15 mouse cellular contexts compared by ENCODE assay signal in genomic region chr5:118217410-118217809, GRCm38 (mm10). TPM values are rescaled to one million over a fixed set of nuclear protein-coding genes. Genes with fewer than 3 reads are reported as not detected.
DNase-seq lines count a peak whose midpoint lies in the region; ATAC-seq and TF ChIP-seq lines count a peak whose summit lies in the region.
"Had no signal": no experiment of that assay in that cellular context is flagged by ENCODE, and none has a peak within 500 bp of the region (broad histone marks: within the 10 kb centered on the region; RNA-seq: fewer than 3 reads in every experiment).

No protein-coding gene starts in this region.

- H3K4me1 ChIP-seq in heart, embryonic 10.5 days = peaks cover 17% of the 10 kb centered on the region
- H3K4me1 ChIP-seq in midbrain, embryonic 10.5 days = peaks cover 18% of the 10 kb centered on the region
- H3K4me1 ChIP-seq in midbrain, postnatal 0 days (ENCODE audit: insufficient read depth, low read length) = peaks cover 6% of the 10 kb centered on the region; the same call in 1 of the 2 replicates

- H3K36me3 ChIP-seq in heart, embryonic 10.5 days = 0 out of 2 replicates have a peak, but pooled peaks cover 3% of the 10 kb centered on the region
- peaks cover 29% of the 10 kb centered on the region for H3K36me3 ChIP-seq in midbrain, embryonic 10.5 days
- H3K36me3 ChIP-seq in midbrain, postnatal 0 days (ENCODE audit: insufficient read depth, low read length) = peaks cover 44% of the 10 kb centered on the region
- H3K36me3 ChIP-seq: liver, embryonic 15.5 days had no signal

- H3K27me3 ChIP-seq in heart, embryonic 10.5 days (ENCODE audit: insufficient read depth, poor library complexity, severe bottlenecking) = peaks cover 10% of the 10 kb centered on the region; the same call in 1 of the 2 replicates
- no peaks in the 10 kb centered on the region; the same call in 1 of the 2 replicates for H3K27me3 ChIP-seq in midbrain, embryonic 10.5 days (ENCODE audit: low read depth, poor library complexity, severe bottlenecking)
- no peaks in the 10 kb centered on the region for H3K27me3 ChIP-seq in midbrain, postnatal 0 days (ENCODE audit: insufficient read depth, low read length)
- H3K27me3 ChIP-seq: midbrain, embryonic 15.5 days had no signal

- peak; percentile 67 to 70 for DNase-seq in heart, adult 18-20 months
- no peak for DNase-seq in heart, embryonic 10.5 days (ENCODE audit: low spot score)
- DNase-seq in midbrain, embryonic 10.5 days (ENCODE audit: low spot score) = no peak
- no peak for DNase-seq in midbrain, postnatal 0 days (ENCODE audit: low spot score)
- DNase-seq in layer of hippocampus, adult 18-20 months (ENCODE audit: low spot score in 2 of 2) = peak; percentile 70 to 81
- DNase-seq in urinary bladder, postnatal 36 days (ENCODE audit: low spot score in 2 of 2) = no peak
- no peak for DNase-seq in embryo, embryonic 10 days (ENCODE audit: low spot score)
- DNase-seq: cerebellum, adult 11-12 months; right cerebral cortex, postnatal 14 days had no signal

- no peak overlapping the region for H3K9ac ChIP-seq in midbrain, postnatal 0 days (replicated peaks; ENCODE audit: low read length, poor library complexity, severe bottlenecking)
- H3K9ac ChIP-seq: liver, embryonic 15.5 days; midbrain, embryonic 15.5 days had no signal

- no peaks in the 10 kb centered on the region for H3K9me3 ChIP-seq in heart, embryonic 10.5 days
- no peaks in the 10 kb centered on the region for H3K9me3 ChIP-seq in midbrain, embryonic 10.5 days (replicated peaks)
- no peaks in the 10 kb centered on the region for H3K9me3 ChIP-seq in midbrain, postnatal 0 days (ENCODE audit: low read length)
- H3K9me3 ChIP-seq: limb, embryonic 10.5 days; liver, embryonic 15.5 days; midbrain, embryonic 15.5 days had no signal

- H3K27ac ChIP-seq in heart, embryonic 10.5 days = no peak overlapping the region
- H3K27ac ChIP-seq in midbrain, embryonic 10.5 days (replicated peaks) = 0 out of 2 replicates have a peak overlapping the region, but pooled peaks have one; percentile 13
- no peak overlapping the region for H3K27ac ChIP-seq in midbrain, postnatal 0 days (ENCODE audit: low read depth, low read length)
- H3K27ac ChIP-seq: limb, embryonic 10.5 days; liver, embryonic 15.5 days; macrophage; midbrain, embryonic 15.5 days had no signal

- H3K4me3 ChIP-seq in heart, embryonic 10.5 days = no peak overlapping the region
- no peak overlapping the region for H3K4me3 ChIP-seq in midbrain, embryonic 10.5 days
- H3K4me3 ChIP-seq in midbrain, postnatal 0 days (ENCODE audit: low read depth, low read length) = no peak overlapping the region
- H3K4me3 ChIP-seq: limb, embryonic 10.5 days; liver, embryonic 15.5 days; midbrain, embryonic 15.5 days had no signal

- ATAC-seq in midbrain, postnatal 0 days (ENCODE audit: low FRiP score) = no peak
- ATAC-seq: midbrain, embryonic 15.5 days had no signal

- no peak for TF ChIP-seq CTCF in midbrain, postnatal 0 days (IDR thresholded peaks at IDR 0.05)

- WGBS in heart, embryonic 10.5 days = 65% methylated on average over 6 of the region's 6 CpGs
- 79% methylated on average over 6 of the region's 6 CpGs for WGBS in midbrain, embryonic 10.5 days
- WGBS in midbrain, postnatal 0 days = 71% methylated on average over 6 of the region's 6 CpGs

- no peak overlapping the region for H3K4me2 ChIP-seq in midbrain, postnatal 0 days (ENCODE audit: low read depth, low read length, poor library complexity, severe bottlenecking)
- H3K4me2 ChIP-seq: liver, embryonic 15.5 days; midbrain, embryonic 15.5 days had no signal

RNA-seq across cellular contexts. Expression of gene Rnft2, which starts 27.5 kb away (rescaled TPM):
- total RNA-seq in heart, adult 18-20 months (2021) = 1 to 10 TPM; 1.3 to 2.2 TPM
- polyA plus RNA-seq in heart, embryonic 10.5 days (2016; fragmentation: Nextera tagmentation; extraction: Ambion mirVana) = 2.3 and 3.7 TPM in 2 replicates
- polyA plus RNA-seq in midbrain, embryonic 10.5 days (2016; fragmentation: Nextera tagmentation; extraction: Ambion mirVana) = 5.0 and 7.2 TPM in 2 replicates
- total RNA-seq in midbrain, postnatal 0 days (2014; rRNA removed) = 121 and 125 TPM in 2 replicates
- polyA plus RNA-seq in midbrain, postnatal 0 days (2015; fragmentation: Nextera tagmentation; extraction: Ambion mirVana) = 14.3 and 15.0 TPM in 2 replicates
- 10 to 100 TPM; 64.3 to 67.7 TPM for total RNA-seq in layer of hippocampus, adult 18-20 months (2021)
- total RNA-seq: hematopoietic stem cell, adult 5-6 weeks had no signal

RNA-seq across cellular contexts. Expression of gene 2410131K14Rik, which starts 27.6 kb away (rescaled TPM):
- 1 to 10 TPM; 8.5 to 9.2 TPM for total RNA-seq in heart, adult 18-20 months (2021)
- 7.5 and 9.3 TPM in 2 replicates for polyA plus RNA-seq in heart, embryonic 10.5 days (2016; fragmentation: Nextera tagmentation; extraction: Ambion mirVana)
- polyA plus RNA-seq in midbrain, embryonic 10.5 days (2016; fragmentation: Nextera tagmentation; extraction: Ambion mirVana) = 11.3 and 11.7 TPM in 2 replicates
- total RNA-seq in midbrain, postnatal 0 days (2014; rRNA removed) = 33.3 and 34.0 TPM in 2 replicates
- 18.8 and 19.2 TPM in 2 replicates for polyA plus RNA-seq in midbrain, postnatal 0 days (2015; fragmentation: Nextera tagmentation; extraction: Ambion mirVana)
- total RNA-seq in layer of hippocampus, adult 18-20 months (2021) = 10 to 100 TPM; 15.7 to 17.2 TPM

RNA-seq across cellular contexts. Expression of gene Hrk, which starts 53.0 kb away (rescaled TPM):
- total RNA-seq in heart, adult 18-20 months (2021) = under 1 TPM; 0.40 to 0.44 TPM
- polyA plus RNA-seq in heart, embryonic 10.5 days (2016; fragmentation: Nextera tagmentation; extraction: Ambion mirVana) = not detected in 2 replicates
- polyA plus RNA-seq in midbrain, embryonic 10.5 days (2016; fragmentation: Nextera tagmentation; extraction: Ambion mirVana) = 0.06 and 0.10 TPM in 2 replicates
- total RNA-seq in midbrain, postnatal 0 days (2014; rRNA removed) = 18.2 and 20.0 TPM in 2 replicates
- polyA plus RNA-seq in midbrain, postnatal 0 days (2015; fragmentation: Nextera tagmentation; extraction: Ambion mirVana) = 5.7 and 6.6 TPM in 2 replicates
- total RNA-seq in layer of hippocampus, adult 18-20 months (2021) = 10 to 100 TPM; 30.8 to 35.9 TPM
- total RNA-seq: hematopoietic stem cell, adult 5-6 weeks; MEL had no signal
- polyA plus RNA-seq: liver, embryonic 15.5 days; macrophage had no signal

Comparison
In these comparisons a context has a peak if more than half of its experiments do, and no peak if none do; other contexts are left out.
1. DNase-seq: peak in heart, adult 18-20 months (2 of 2) and layer of hippocampus, adult 18-20 months (2 of 2); none in heart, embryonic 10.5 days (single experiment), midbrain, embryonic 10.5 days (single experiment), midbrain, postnatal 0 days (single experiment), urinary bladder, postnatal 36 days (0 of 2) and embryo, embryonic 10 days (single experiment).
2. RNA of gene Rnft2, which starts 27.5 kb away (total RNA-seq): 121 to 125 TPM in midbrain, postnatal 0 days and 64.3 to 67.7 TPM in layer of hippocampus, adult 18-20 months; 1.3 to 2.2 TPM in heart, adult 18-20 months; every median in the first group is over 10 times any median in the second.
3. RNA of gene Hrk, which starts 53.0 kb away (total RNA-seq): 30.8 to 35.9 TPM in layer of hippocampus, adult 18-20 months and 18.2 to 20.0 TPM in midbrain, postnatal 0 days; 0.40 to 0.44 TPM in heart, adult 18-20 months; every median in the first group is over 10 times any median in the second.